Mouse (Mus musculus): ENCODE data around the gene Qpctl. TPM values are rescaled to one million over a fixed set of nuclear protein-coding genes. Genes with fewer than 3 reads are reported as not detected.
"Not testable (repeated sequence)": the region's sequence is repeated elsewhere in the genome, so short reads cannot be mapped to it uniquely, and the experiment has no call there.

Qpctl gene
- polyA plus RNA-seq, 1 experiment from 2014 or later: 18.6 TPM

DNA sequence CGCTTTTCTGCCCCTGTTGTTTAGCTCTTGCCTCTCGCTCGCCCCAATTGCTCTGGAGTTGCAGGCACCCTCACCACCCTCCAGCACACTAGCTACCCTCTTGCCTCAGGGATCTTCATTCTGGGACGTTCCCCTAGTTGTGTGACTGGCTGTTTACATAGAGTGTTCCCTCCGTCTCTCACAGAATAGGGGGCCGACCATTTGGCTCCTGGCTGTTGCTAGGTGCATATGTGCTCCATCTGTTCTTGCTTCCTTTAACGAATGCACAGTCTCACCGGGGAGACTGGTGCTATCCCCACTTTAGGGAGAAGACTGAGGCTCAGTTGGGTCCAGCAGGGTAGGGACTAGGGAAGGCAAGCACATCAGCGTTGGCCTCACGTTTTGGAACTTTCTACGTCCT is 9.5 kb upstream of the Qpctl start:
- Histone ChIP-seq H3K27ac (ENCODE audit: low read depth, low read length) (no peak overlapping the region), H3K4me1 (ENCODE audit: control insufficient read depth, insufficient read depth, low read length) (peaks cover 7% of the 10 kb centered on the region), H3K4me2 (ENCODE audit: low read depth, low read length) (no peak overlapping the region), H3K9ac (replicated peaks; ENCODE audit: low read depth, low read length) (no peak overlapping the region), H3K27me3 (ENCODE audit: control insufficient read depth, insufficient read depth, low read length) (peaks cover 10% of the 10 kb centered on the region; the same call in 1 of the 2 replicates), H3K36me3 (ENCODE audit: control insufficient read depth, insufficient read depth, low read length) (no peaks in the 10 kb centered on the region; the same call in 1 of the 2 replicates), H3K4me3 (ENCODE audit: low read depth, low read length) (no peak overlapping the region), H3K9me3 (ENCODE audit: control insufficient read depth, low read length) (no peaks in the 10 kb centered on the region)
- 68% methylated on average over 11 of the region's 11 CpGs for WGBS
- no peak for ATAC-seq (ENCODE audit: low read depth)

- WGBS: 6% methylated on average over 30 of the region's 30 CpGs
- no peak overlapping the region for H3K4me3 ChIP-seq (ENCODE audit: low read depth, low read length)
- H3K9ac ChIP-seq (replicated peaks; ENCODE audit: low read depth, low read length): 0 out of 2 replicates have a peak overlapping the region, but pooled peaks have one; percentile 12
- H3K4me2 ChIP-seq (ENCODE audit: low read depth, low read length): peak overlapping the region; percentile 24
- peaks cover 7% of the 10 kb centered on the region for H3K4me1 ChIP-seq (ENCODE audit: control insufficient read depth, insufficient read depth, low read length)
- peaks cover 8% of the 10 kb centered on the region for H3K36me3 ChIP-seq (ENCODE audit: control insufficient read depth, insufficient read depth, low read length)
- H3K27ac ChIP-seq (ENCODE audit: low read depth, low read length): peak overlapping the region; percentile 41
- ATAC-seq (ENCODE audit: low read depth): peak; percentile 74
- H3K9me3 ChIP-seq (ENCODE audit: control insufficient read depth, low read length): no peaks in the 10 kb centered on the region
- H3K27me3 ChIP-seq (ENCODE audit: control insufficient read depth, insufficient read depth, low read length): peaks cover 10% of the 10 kb centered on the region; the same call in 1 of the 2 replicates
These were observed 8.2 kb upstream of the Qpctl start for GRCm38 (mm10) chr7:19157160-19157800.

DNA sequence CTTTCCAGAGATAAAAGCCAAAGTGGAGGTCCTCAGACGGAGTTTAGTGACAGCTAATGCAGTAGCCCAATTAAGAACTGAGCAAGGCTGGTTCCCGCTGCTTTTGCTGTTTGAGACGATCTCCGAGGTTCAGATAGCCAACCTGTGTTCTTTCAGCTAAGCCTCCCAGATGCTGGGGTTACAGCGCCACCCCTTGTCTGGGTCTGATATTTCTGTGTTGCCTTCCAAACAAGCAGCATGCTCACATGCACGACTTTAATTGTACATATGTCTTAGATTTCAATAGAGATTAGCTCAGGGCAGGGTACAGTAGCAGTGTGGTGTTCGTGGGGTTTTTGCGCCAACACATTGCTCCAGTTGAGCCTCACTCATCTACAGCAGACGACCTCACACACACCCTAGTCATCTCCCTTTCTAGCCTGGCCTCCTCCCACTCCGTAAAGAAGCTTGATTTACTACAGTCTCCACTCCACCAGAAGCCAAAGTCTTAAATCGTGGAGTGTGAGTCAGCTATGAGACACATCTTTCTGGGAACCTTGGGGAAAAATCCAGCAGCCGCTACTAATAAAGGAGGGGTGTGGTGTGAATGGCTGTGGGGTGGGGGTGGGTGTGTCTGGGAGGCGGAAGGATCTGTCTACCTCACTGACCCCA is 6.9 kb upstream of the Qpctl start:
- Histone ChIP-seq H3K27ac (ENCODE audit: low read depth, low read length) (no peak overlapping the region), H3K9me3 (ENCODE audit: control insufficient read depth, low read length) (no peaks in the 10 kb centered on the region), H3K4me1 (ENCODE audit: control insufficient read depth, insufficient read depth, low read length) (peaks cover 7% of the 10 kb centered on the region), H3K4me2 (ENCODE audit: low read depth, low read length) (no peak overlapping the region), H3K4me3 (ENCODE audit: low read depth, low read length) (no peak overlapping the region), H3K36me3 (ENCODE audit: control insufficient read depth, insufficient read depth, low read length) (peaks cover 16% of the 10 kb centered on the region), H3K27me3 (ENCODE audit: control insufficient read depth, insufficient read depth, low read length) (peaks cover 9% of the 10 kb centered on the region; the same call in 1 of the 2 replicates), H3K9ac (replicated peaks; ENCODE audit: low read depth, low read length) (no peak overlapping the region)
- ATAC-seq (ENCODE audit: low read depth): no peak
- WGBS: 54% methylated on average over 13 of the region's 13 CpGs

- 75% methylated on average over 8 of the region's 8 CpGs for WGBS
- Histone ChIP-seq H3K4me1 (ENCODE audit: control insufficient read depth, insufficient read depth, low read length) (peaks cover 10% of the 10 kb centered on the region), H3K9ac (replicated peaks; ENCODE audit: low read depth, low read length) (no peak overlapping the region), H3K9me3 (ENCODE audit: control insufficient read depth, low read length) (no peaks in the 10 kb centered on the region), H3K4me3 (ENCODE audit: low read depth, low read length) (no peak overlapping the region), H3K4me2 (ENCODE audit: low read depth, low read length) (no peak overlapping the region), H3K27ac (ENCODE audit: low read depth, low read length) (no peak overlapping the region), H3K36me3 (ENCODE audit: control insufficient read depth, insufficient read depth, low read length) (peaks cover 16% of the 10 kb centered on the region), H3K27me3 (ENCODE audit: control insufficient read depth, insufficient read depth, low read length) (peaks cover 5% of the 10 kb centered on the region; the same call in 1 of the 2 replicates)
- no peak for ATAC-seq (ENCODE audit: low read depth)
These were observed 5.7 kb upstream of the Qpctl start for GRCm38 (mm10) chr7:19154796-19155195.

- 92% methylated on average over 10 of the region's 10 CpGs for WGBS
- H3K36me3 ChIP-seq (ENCODE audit: control insufficient read depth, insufficient read depth, low read length): peaks cover 16% of the 10 kb centered on the region
- H3K4me2 ChIP-seq (ENCODE audit: low read depth, low read length); H3K9ac ChIP-seq (replicated peaks; ENCODE audit: low read depth, low read length); H3K27me3 ChIP-seq (ENCODE audit: control insufficient read depth, insufficient read depth, low read length); H3K27ac ChIP-seq (ENCODE audit: low read depth, low read length); ATAC-seq (ENCODE audit: low read depth); H3K4me3 ChIP-seq (ENCODE audit: low read depth, low read length); H3K9me3 ChIP-seq (ENCODE audit: control insufficient read depth, low read length): not testable (repeated sequence)
- H3K4me1 ChIP-seq (ENCODE audit: control insufficient read depth, insufficient read depth, low read length): peaks cover 14% of the 10 kb centered on the region
These were observed 2.0 kb upstream of the Qpctl start for GRCm38 (mm10) chr7:19151121-19151520.

DNA sequence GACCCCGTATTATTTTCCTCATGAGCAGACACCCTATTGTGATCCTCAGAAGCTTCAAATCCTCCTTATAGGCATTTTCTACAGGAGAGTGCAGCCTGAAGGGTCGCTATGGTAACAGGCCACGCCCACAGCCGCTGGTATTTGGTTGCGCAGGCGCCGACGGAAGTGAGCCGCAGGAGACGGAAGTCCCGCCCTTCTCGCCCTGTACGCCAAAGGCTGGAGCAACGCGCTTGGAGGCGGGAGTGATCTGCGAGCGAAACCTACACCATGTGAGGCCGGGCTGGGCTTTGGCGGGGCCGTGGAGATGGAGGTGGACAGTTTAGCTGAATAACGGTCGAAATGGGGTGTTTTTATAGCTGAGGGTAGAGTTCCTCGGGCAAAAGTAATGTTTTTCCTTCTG is 535 bp upstream of the Qpctl start, which contains the start of gene Snrpd2:
Gene Snrpd2 (plus strand): TSS at position 97 of the 400 bp plus-strand sequence.
- H3K4me3 ChIP-seq (ENCODE audit: low read depth, low read length): peak within 1 kb of the TSS; percentile 65
- peak within 1 kb of the TSS; percentile 67 for H3K9ac ChIP-seq (replicated peaks; ENCODE audit: low read depth, low read length)
- under 1% methylated on average over 24 of the region's 24 CpGs for WGBS
- no peaks in the 10 kb centered on the region for H3K27me3 ChIP-seq (ENCODE audit: control insufficient read depth, insufficient read depth, low read length)
- peaks cover 14% of the 10 kb centered on the region for H3K4me1 ChIP-seq (ENCODE audit: control insufficient read depth, insufficient read depth, low read length)
- H3K36me3 ChIP-seq (ENCODE audit: control insufficient read depth, insufficient read depth, low read length): peaks cover 16% of the 10 kb centered on the region
- no peaks in the 10 kb centered on the region for H3K9me3 ChIP-seq (ENCODE audit: control insufficient read depth, low read length)
- peak within 1 kb of the TSS; percentile 90 for H3K4me2 ChIP-seq (ENCODE audit: low read depth, low read length)
- H3K27ac ChIP-seq (ENCODE audit: low read depth, low read length): peak within 1 kb of the TSS; percentile 61
- ATAC-seq (ENCODE audit: low read depth): peak; percentile 91

GRCm38 (mm10) chr7:19148180-19148874 is 764 bp downstream of the Qpctl start:
- ATAC-seq (ENCODE audit: low read depth): no peak
- H3K36me3 ChIP-seq (ENCODE audit: control insufficient read depth, insufficient read depth, low read length): peaks cover 13% of the 10 kb centered on the region
- 10% methylated on average over 20 of the region's 20 CpGs for WGBS
- H3K9ac ChIP-seq (replicated peaks; ENCODE audit: low read depth, low read length): peak overlapping the region; percentile 33
- H3K4me1 ChIP-seq (ENCODE audit: control insufficient read depth, insufficient read depth, low read length): peaks cover 14% of the 10 kb centered on the region
- no peaks in the 10 kb centered on the region for H3K9me3 ChIP-seq (ENCODE audit: control insufficient read depth, low read length)
- peak overlapping the region; percentile 61 for H3K27ac ChIP-seq (ENCODE audit: low read depth, low read length)
- peak overlapping the region; percentile 90 for H3K4me2 ChIP-seq (ENCODE audit: low read depth, low read length)
- no peaks in the 10 kb centered on the region for H3K27me3 ChIP-seq (ENCODE audit: control insufficient read depth, insufficient read depth, low read length)
- peak overlapping the region; percentile 65 for H3K4me3 ChIP-seq (ENCODE audit: low read depth, low read length)

DNA sequence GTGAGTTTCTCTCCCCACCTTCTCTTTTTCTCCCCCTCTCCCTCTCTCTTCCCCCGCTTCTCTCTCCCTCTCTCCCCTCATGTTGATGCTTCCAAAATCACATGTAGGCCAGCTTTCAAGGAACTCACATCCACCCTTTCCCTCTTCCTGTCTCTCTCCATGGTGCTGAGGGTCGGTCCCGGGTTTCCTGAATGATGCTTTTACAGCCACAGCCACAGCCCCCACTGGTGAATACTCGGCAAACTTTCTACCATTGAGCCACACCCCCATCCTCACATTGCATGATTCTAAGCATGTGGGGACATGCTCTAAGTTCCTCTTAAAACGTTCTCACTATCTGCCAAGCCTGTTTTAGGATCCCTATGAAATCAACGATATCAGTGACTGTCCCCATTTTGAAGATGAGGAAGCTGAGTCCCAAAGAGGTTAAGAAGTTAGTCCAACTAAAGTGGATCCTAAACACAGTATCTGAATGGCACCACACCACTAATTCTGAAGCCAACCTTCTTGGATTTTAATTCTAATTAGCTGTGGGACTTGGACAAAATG is 1.5 kb downstream of the Qpctl start:
- Histone ChIP-seq H3K9me3 (ENCODE audit: control insufficient read depth, low read length) (no peaks in the 10 kb centered on the region), H3K4me2 (ENCODE audit: low read depth, low read length) (peak overlapping the region; percentile 90), H3K4me1 (ENCODE audit: control insufficient read depth, insufficient read depth, low read length) (peaks cover 14% of the 10 kb centered on the region), H3K4me3 (ENCODE audit: low read depth, low read length) (peak overlapping the region; percentile 65; the same call in 1 of the 2 replicates), H3K27ac (ENCODE audit: low read depth, low read length) (no peak overlapping the region), H3K9ac (replicated peaks; ENCODE audit: low read depth, low read length) (no peak overlapping the region), H3K27me3 (ENCODE audit: control insufficient read depth, insufficient read depth, low read length) (no peaks in the 10 kb centered on the region), H3K36me3 (ENCODE audit: control insufficient read depth, insufficient read depth, low read length) (peaks cover 8% of the 10 kb centered on the region)
- ATAC-seq (ENCODE audit: low read depth): no peak
- WGBS: 58% methylated on average over 6 of the region's 6 CpGs
